Mouse (Mus musculus): ENCODE data around the gene Tln1. TPM values are rescaled to one million over a fixed set of nuclear protein-coding genes. Genes with fewer than 3 reads are reported as not detected.

The Tln1 gene
- 55.2 and 59.4 TPM in 2 replicates for polyA plus RNA-seq (2012; rRNA removed)

GRCm38 (mm10) chr4:43561997-43562768 is at the start of gene Tln1, which contains the start of gene Creb3:
Gene Tln1, minus strand, starts transcription at chr4:43562691.
Gene Creb3, plus strand, starts transcription at chr4:43562332.

GRCm38 (mm10) chr4:43584444-43585416 is 22.2 kb upstream of the Tln1 start, which contains the start of gene Msmp:
Gene Msmp, minus strand, starts transcription at chr4:43584494.

GRCm38 (mm10) chr4:43578376-43579204 is 16.1 kb upstream of the Tln1 start, which contains the start of the genes Rgp1 and Gba2:
Gene Rgp1, plus strand, starts transcription at chr4:43578715.
Gene Gba2, minus strand, starts transcription at chr4:43578873.

GRCm38 (mm10) chr4:43506536-43507185 is 55.8 kb downstream of the Tln1 start, which contains the start of gene Car9:
Gene Car9, plus strand, starts transcription at chr4:43506966.

GRCm38 (mm10) chr4:43499407-43500333 is 62.8 kb downstream of the Tln1 start, which contains the start of gene Arhgef39:
Gene Arhgef39, minus strand, starts transcription at chr4:43499695.

GRCm38 (mm10) chr4:43492821-43493185 is 69.7 kb downstream of the Tln1 start, which contains the start of gene Ccdc107:
Gene Ccdc107, plus strand, starts transcription at chr4:43492900.

GRCm38 (mm10) chr4:43483535-43484091 is 78.9 kb downstream of the Tln1 start, which contains the start of gene Sit1:
Gene Sit1, minus strand, starts transcription at chr4:43483734.

Other genes starting within 250 kb of the Tln1 start
- gene Rusc2, start 180.7 kb downstream of the Tln1 start, polyA plus RNA-seq (2012; rRNA removed), result 49.6 and 65.2 TPM in 2 replicates
- 2.2 and 2.9 TPM in 2 replicates for gene Fam166b, start 133.6 kb downstream of the Tln1 start, polyA plus RNA-seq (2012; rRNA removed)
- gene Tesk1, start 120.8 kb downstream of the Tln1 start, polyA plus RNA-seq (2012; rRNA removed), result 71.9 and 81.1 TPM in 2 replicates
- 0.18 and 0.72 TPM in 2 replicates for gene Cd72, start 108.1 kb downstream of the Tln1 start, polyA plus RNA-seq (2012; rRNA removed)
- 0.09 and 0.19 TPM in 2 replicates for gene Sit1, start 79.0 kb downstream of the Tln1 start, polyA plus RNA-seq (2012; rRNA removed)
- 101 and 113 TPM in 2 replicates for gene Ccdc107, start 69.8 kb downstream of the Tln1 start, polyA plus RNA-seq (2012; rRNA removed)
- gene Arhgef39, start 63.0 kb downstream of the Tln1 start, polyA plus RNA-seq (2012; rRNA removed), result 10.2 and 13.0 TPM in 2 replicates
- gene Car9, start 55.7 kb downstream of the Tln1 start, polyA plus RNA-seq (2012; rRNA removed), result 0.35 and 0.60 TPM in 2 replicates
- 9.1 and 53.0 TPM in 2 replicates for gene Tpm2, start 38.9 kb downstream of the Tln1 start, polyA plus RNA-seq (2012; rRNA removed)
- gene Creb3, start 359 bp downstream of the Tln1 start, polyA plus RNA-seq (2012; rRNA removed), result 54.1 and 62.0 TPM in 2 replicates
- 34.5 and 36.5 TPM in 2 replicates for gene Rgp1, start 16.0 kb upstream of the Tln1 start, polyA plus RNA-seq (2012; rRNA removed)
- gene Gba2, start 16.2 kb upstream of the Tln1 start, polyA plus RNA-seq (2012; rRNA removed), result 94.5 and 96.8 TPM in 2 replicates
- gene Msmp, start 21.8 kb upstream of the Tln1 start, polyA plus RNA-seq (2012; rRNA removed), result not detected in 2 replicates
- gene Npr2, start 69.2 kb upstream of the Tln1 start, polyA plus RNA-seq (2012; rRNA removed), result 71.9 and 77.8 TPM in 2 replicates
- 6.9 and 7.0 TPM in 2 replicates for gene Spag8, start 90.9 kb upstream of the Tln1 start, polyA plus RNA-seq (2012; rRNA removed)
- 45.5 and 47.2 TPM in 2 replicates for gene Hint2, start 93.8 kb upstream of the Tln1 start, polyA plus RNA-seq (2012; rRNA removed)
- gene Tmem8b, start 106.3 kb upstream of the Tln1 start, polyA plus RNA-seq (2012; rRNA removed), result 18.2 and 24.2 TPM in 2 replicates
- 0.30 and 0.33 TPM in 2 replicates for gene Fam221b, start 106.5 kb upstream of the Tln1 start, polyA plus RNA-seq (2012; rRNA removed)
- gene Olfr70, start 138.1 kb upstream of the Tln1 start, polyA plus RNA-seq (2012; rRNA removed), result not detected in 2 replicates
- gene Olfr71, start 147.6 kb upstream of the Tln1 start, polyA plus RNA-seq (2012; rRNA removed), result not detected in 2 replicates
- gene Hrct1, start 164.5 kb upstream of the Tln1 start, polyA plus RNA-seq (2012; rRNA removed), result 0.53 and 0.57 TPM in 2 replicates
- gene Spaar, start 167.3 kb upstream of the Tln1 start, polyA plus RNA-seq (2012; rRNA removed), result 0.23 and 0.47 TPM in 2 replicates
- not detected in 2 replicates for gene Olfr159, start 208.3 kb upstream of the Tln1 start, polyA plus RNA-seq (2012; rRNA removed)

All from central nervous system, embryonic 18 days (tissue).